Mouse (Mus musculus) hindbrain, embryonic 15.5 days (tissue): ENCODE results near the gene Tbc1d15. TPM values are rescaled to one million over a fixed set of nuclear protein-coding genes. Genes with fewer than 3 reads are reported as not detected.

Experiments
- ATAC-seq: fragments of 200-750 bp; cut with Nextera tagmentation; 2 replicates; pipeline ENCODE4 v1.8.0; 2017; ENCODE audit warnings: low read depth, moderate number of reproducible peaks, moderate TSS enrichment; ENCODE audit not compliant: low FRiP score
- H3K27ac ChIP-seq: fragments of 300-500 bp; sonication (generic); replicated peaks from 2 replicates; pipeline ENCODE4 v1.5.1; 2015; ENCODE audit warnings: mild to moderate bottlenecking, inconsistent platforms
- H3K27me3 ChIP-seq: fragments of 300-500 bp; sonication (generic); 2 replicates; pipeline ENCODE4 v1.6.1; 2015; ENCODE audit warnings: control low read depth, inconsistent platforms
- H3K36me3 ChIP-seq: fragments of 300-500 bp; sonication (generic); 2 replicates; pipeline ENCODE4 v1.6.1; 2015; ENCODE audit warnings: control low read depth, inconsistent platforms
- H3K4me1 ChIP-seq: fragments of 300-500 bp; sonication (generic); replicated peaks from 2 replicates; pipeline ENCODE4 v1.6.1; 2015; ENCODE audit warnings: control low read depth, inconsistent platforms
- H3K4me2 ChIP-seq: fragments of 300-500 bp; sonication (generic); 2 replicates; pipeline ENCODE4 v1.6.1; 2015; ENCODE audit warnings: moderate library complexity, mild to moderate bottlenecking, inconsistent platforms
- H3K4me3 ChIP-seq: fragments of 300-500 bp; sonication (generic); 2 replicates; pipeline ENCODE4 v1.5.1; 2015; ENCODE audit warnings: mild to moderate bottlenecking, inconsistent platforms
- H3K9ac ChIP-seq: fragments of 300-500 bp; sonication (generic); 2 replicates; pipeline ENCODE4 v1.6.1; 2015; ENCODE audit warnings: inconsistent platforms
- H3K9me3 ChIP-seq: fragments of 300-500 bp; sonication (generic); 2 replicates; pipeline ENCODE4 v1.6.1; 2016; ENCODE audit warnings: control low read depth, inconsistent platforms
- WGBS: fragments of 180-500 bp; shearing (Covaris S2); methylation state at CpG from one replicate; pipeline ENCODE4 v1.1.7; 2015; 5-methylcytosine and 5-hydroxymethylcytosine counted together
- polyA plus RNA-seq: library from polyadenylated mRNA; unstranded; fragments of >200 nt; fragmentation: Nextera tagmentation; extraction: Ambion mirVana; gene quantifications from 2 replicates; pipeline ENCODE4 v1.2.1, GENCODE M21; 2015

The Tbc1d15 gene
- polyA plus RNA-seq, 1 experiment from 2014 or later: 26.1 TPM

DNA sequence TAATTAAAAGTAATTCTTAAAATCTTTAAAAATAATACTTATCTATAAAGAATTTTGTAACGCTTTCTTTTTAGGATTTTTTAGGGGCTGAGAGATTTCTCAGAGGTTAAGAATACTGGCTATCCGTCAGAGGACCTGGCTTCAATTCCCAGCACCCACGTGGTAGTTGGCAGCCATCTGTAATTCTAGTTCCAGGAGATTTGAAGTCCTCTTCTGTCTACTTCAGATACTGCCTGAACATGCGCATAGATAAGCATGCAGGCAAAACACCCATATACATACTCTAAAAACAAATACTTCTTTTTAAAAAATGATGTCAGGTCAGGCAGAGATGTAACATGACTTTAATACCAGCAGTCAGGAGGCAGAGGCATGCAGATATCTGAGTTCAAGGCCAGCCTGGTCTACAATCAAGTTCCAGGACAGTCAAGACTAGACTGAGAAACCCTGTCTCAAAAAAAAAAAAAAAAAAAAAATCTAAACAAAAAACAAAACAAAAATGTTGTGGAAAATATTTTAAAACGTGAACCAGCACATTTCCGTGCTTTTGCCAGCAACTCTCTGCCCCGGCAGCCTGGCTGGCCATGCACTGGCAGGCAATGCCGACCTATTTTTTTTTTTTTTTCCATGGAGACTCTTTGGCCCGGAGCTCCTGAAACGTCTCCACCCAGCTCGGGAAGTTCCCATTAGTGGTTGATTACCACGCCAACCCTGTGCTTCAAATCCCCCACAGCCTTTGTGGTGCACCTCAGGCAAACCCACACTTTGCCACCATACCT lies 19.5 kb upstream of the Tbc1d15 start:
- Histone ChIP-seq H3K36me3 (no peaks in the 10 kb centered on the region), H3K4me2 (no peak overlapping the region), H3K9ac (no peak overlapping the region), H3K4me3 (no peak overlapping the region), H3K9me3 (no peaks in the 10 kb centered on the region), H3K4me1 (no peaks in the 10 kb centered on the region), H3K27me3 (no peaks in the 10 kb centered on the region), H3K27ac (no peak overlapping the region)
- 90% methylated on average over 12 of the region's 12 CpGs for WGBS
- ATAC-seq: no peak

DNA sequence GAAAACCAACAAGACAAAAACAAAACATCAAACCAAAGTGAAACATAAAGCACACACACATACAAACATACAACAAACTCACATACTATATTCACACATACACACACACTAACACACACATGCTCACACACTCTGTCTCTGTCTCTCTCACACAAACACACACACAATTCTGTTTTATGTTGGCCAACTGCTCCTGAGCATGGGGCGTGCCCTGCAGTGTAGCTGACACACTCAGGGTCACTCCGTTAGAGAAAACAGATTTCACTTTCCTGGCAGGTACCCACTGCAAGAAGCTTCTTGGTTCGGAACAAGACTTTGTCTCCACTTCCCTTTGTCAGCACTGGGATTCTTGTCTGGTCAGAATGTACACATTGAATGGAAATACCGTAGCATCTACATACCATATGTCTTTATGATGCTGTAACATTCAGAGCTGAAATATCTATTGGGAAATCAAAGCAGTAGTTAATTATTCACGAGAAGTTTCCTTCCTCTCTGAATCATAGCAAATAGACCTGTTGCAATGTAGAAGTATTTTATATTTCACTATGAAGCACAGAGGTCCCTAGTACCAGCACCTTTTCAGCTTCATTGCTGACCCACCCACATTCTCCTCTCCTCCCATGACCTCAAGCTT lies 11.8 kb upstream of the Tbc1d15 start:
- no peak for ATAC-seq
- H3K4me1 ChIP-seq: no peaks in the 10 kb centered on the region
- WGBS: 77% methylated on average over 5 of the region's 5 CpGs
- no peaks in the 10 kb centered on the region for H3K27me3 ChIP-seq
- no peaks in the 10 kb centered on the region for H3K36me3 ChIP-seq
- H3K9ac ChIP-seq: no peak overlapping the region
- H3K9me3 ChIP-seq: no peaks in the 10 kb centered on the region
- H3K4me2 ChIP-seq: no peak overlapping the region
- no peak overlapping the region for H3K4me3 ChIP-seq
- H3K27ac ChIP-seq: no peak overlapping the region

DNA sequence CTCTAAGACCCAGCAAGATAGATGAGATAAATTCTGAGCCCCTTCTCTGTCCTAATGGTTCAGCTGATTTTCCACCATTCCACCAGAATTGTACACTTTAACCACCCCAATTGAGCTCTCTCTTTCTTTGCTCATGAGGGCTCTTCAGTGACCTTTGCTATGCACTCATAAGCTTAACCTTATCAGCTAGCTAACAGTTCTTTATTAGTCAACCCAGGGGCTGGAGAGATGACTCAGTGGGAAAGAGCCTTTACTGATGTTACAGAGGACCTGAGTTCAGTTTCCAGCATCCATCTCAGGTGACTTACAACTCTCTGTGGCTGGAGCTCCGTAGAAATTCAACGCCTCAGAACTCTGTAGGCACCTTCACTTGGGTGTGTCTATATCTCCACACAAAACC lies 11.0 kb upstream of the Tbc1d15 start:
- Histone ChIP-seq H3K36me3 (no peaks in the 10 kb centered on the region), H3K27me3 (no peaks in the 10 kb centered on the region), H3K4me3 (no peak overlapping the region), H3K9me3 (no peaks in the 10 kb centered on the region), H3K4me1 (no peaks in the 10 kb centered on the region), H3K9ac (no peak overlapping the region), H3K4me2 (no peak overlapping the region), H3K27ac (no peak overlapping the region)
- WGBS: 96% methylated on average over 2 of the region's 2 CpGs
- no peak for ATAC-seq

DNA sequence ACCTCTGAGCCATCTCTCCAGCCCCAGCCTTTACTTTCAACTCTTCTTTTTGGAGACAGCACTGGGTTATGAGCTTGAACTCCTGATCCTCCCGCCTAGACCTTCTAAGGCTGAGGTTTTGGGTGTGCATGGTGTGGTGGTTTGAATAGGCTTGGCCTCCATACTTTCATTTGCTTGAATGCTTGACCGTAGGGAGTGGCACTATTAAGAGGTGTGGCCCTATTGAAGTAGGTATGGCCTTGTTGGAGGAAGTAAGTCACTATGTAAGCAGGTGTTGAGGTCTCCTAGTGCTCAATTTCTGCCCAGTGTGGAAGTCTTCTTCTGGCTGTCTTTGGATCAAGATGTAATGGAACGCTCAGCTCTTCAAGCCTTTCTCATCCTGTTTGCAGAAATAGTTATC lies 10.2 kb upstream of the Tbc1d15 start:
- H3K27me3 ChIP-seq: no peaks in the 10 kb centered on the region
- no peak for ATAC-seq
- no peak overlapping the region for H3K4me2 ChIP-seq
- H3K9me3 ChIP-seq: no peaks in the 10 kb centered on the region
- no peaks in the 10 kb centered on the region for H3K36me3 ChIP-seq
- no peak overlapping the region for H3K27ac ChIP-seq
- no peak overlapping the region for H3K4me3 ChIP-seq
- no peak overlapping the region for H3K9ac ChIP-seq
- H3K4me1 ChIP-seq: no peaks in the 10 kb centered on the region
- WGBS: 90% methylated on average over 3 of the region's 3 CpGs

GRCm38 (mm10) chr10:115256162-115256561 lies 4.9 kb upstream of the Tbc1d15 start:
- no peak for ATAC-seq
- H3K36me3 ChIP-seq: no peaks in the 10 kb centered on the region
- 86% methylated on average over 5 of the region's 5 CpGs for WGBS
- no peak overlapping the region for H3K4me3 ChIP-seq
- no peaks in the 10 kb centered on the region for H3K27me3 ChIP-seq
- peaks cover 8% of the 10 kb centered on the region for H3K4me1 ChIP-seq
- no peak overlapping the region for H3K9ac ChIP-seq
- H3K9me3 ChIP-seq: no peaks in the 10 kb centered on the region
- no peak overlapping the region for H3K4me2 ChIP-seq
- no peak overlapping the region for H3K27ac ChIP-seq

GRCm38 (mm10) chr10:115253521-115253920 lies 2.3 kb upstream of the Tbc1d15 start:
- 85% methylated on average over 3 of the region's 3 CpGs for WGBS
- Histone ChIP-seq H3K27me3 (no peaks in the 10 kb centered on the region), H3K4me3 (no peak overlapping the region), H3K9ac (no peak overlapping the region), H3K9me3 (no peaks in the 10 kb centered on the region), H3K27ac (no peak overlapping the region), H3K4me1 (peaks cover 17% of the 10 kb centered on the region), H3K36me3 (no peaks in the 10 kb centered on the region), H3K4me2 (no peak overlapping the region)
- ATAC-seq: no peak

GRCm38 (mm10) chr10:115252321-115252757 lies 1.1 kb upstream of the Tbc1d15 start:
- ATAC-seq: no peak
- peak overlapping the region; percentile 74 for H3K4me2 ChIP-seq
- 17% methylated on average over 10 of the region's 10 CpGs for WGBS
- H3K9me3 ChIP-seq: no peaks in the 10 kb centered on the region
- no peaks in the 10 kb centered on the region for H3K36me3 ChIP-seq
- H3K27ac ChIP-seq: no peak overlapping the region
- H3K4me1 ChIP-seq: peaks cover 24% of the 10 kb centered on the region
- no peaks in the 10 kb centered on the region for H3K27me3 ChIP-seq
- peak overlapping the region; percentile 43 for H3K9ac ChIP-seq
- peak overlapping the region; percentile 80 for H3K4me3 ChIP-seq

DNA sequence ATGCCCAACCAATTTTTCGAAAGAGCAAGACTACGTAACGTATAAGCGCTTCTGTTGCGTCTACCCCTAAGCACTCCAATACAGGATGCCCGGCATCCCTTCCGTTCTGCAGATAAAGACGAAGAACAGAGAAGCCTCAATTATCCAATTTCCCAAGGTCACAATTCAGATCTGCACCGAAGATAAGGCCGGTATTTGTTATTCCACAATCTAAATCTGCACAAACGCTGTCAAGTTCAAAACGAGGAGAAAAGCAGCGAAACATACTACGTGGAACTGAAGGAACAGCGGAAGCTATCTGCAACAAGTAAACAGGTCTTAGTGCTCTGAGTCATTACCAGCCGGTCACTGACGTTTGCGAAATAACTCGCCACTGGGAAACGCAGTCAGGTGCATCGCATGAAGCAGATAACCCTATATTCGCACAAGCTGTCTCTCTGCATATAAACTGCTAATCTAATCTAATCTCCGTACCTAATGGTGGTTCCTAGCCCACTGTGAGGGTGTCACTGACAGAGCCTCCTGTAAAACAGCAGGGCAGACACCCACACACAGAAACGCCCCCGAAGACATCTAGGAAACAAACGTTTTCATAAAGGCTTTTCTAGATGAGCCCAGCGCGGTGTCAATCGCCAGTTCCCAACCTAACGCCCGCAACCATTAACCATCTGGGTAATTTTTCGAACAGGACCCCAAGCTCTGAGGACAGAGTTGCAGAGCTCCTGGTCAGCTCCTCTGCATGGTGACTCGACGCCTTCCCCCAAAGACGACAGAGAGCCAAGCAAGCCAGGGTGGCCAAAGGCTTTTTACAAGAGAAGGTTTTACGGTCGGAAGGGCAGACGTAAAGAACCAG lies 806 bp downstream of the Tbc1d15 start:
- Histone ChIP-seq H3K4me2 (peak overlapping the region; percentile 74), H3K36me3 (no peaks in the 10 kb centered on the region), H3K27me3 (no peaks in the 10 kb centered on the region), H3K4me3 (peak overlapping the region; percentile 80), H3K4me1 (peaks cover 24% of the 10 kb centered on the region), H3K27ac (peak overlapping the region; percentile 64; the same call in 1 of the 2 replicates), H3K9me3 (no peaks in the 10 kb centered on the region), H3K9ac (peak overlapping the region; percentile 73)
- ATAC-seq: no peak
- WGBS: 35% methylated on average over 37 of the region's 38 CpGs

DNA sequence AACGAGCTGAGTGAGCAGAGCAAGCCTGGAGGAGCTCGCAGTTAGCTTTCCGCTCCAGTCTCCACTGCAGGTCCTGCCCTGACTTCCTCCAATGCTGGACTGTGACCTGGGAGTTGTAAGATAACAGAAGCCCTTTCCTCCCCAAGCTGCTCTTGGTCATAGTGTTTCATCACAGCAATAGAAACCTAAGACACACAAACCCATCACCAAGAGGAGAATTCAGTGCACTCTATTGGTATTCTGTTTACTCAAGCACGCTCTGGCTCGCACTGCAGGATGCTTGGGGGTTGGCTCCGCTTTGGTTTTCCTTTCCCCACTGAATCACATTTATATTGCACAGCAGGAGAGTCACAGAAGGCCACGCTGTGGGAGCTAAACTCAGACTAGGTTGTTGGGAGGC lies 3.2 kb downstream of the Tbc1d15 start:
- H3K36me3 ChIP-seq: no peaks in the 10 kb centered on the region
- no peak overlapping the region for H3K4me3 ChIP-seq
- no peaks in the 10 kb centered on the region for H3K27me3 ChIP-seq
- WGBS: 31% methylated on average over 7 of the region's 7 CpGs
- H3K27ac ChIP-seq: no peak overlapping the region
- H3K9ac ChIP-seq: no peak overlapping the region
- no peaks in the 10 kb centered on the region for H3K9me3 ChIP-seq
- H3K4me2 ChIP-seq: 0 out of 2 replicates have a peak overlapping the region, but pooled peaks have one; percentile 4
- H3K4me1 ChIP-seq: peaks cover 24% of the 10 kb centered on the region
- ATAC-seq: no peak

DNA sequence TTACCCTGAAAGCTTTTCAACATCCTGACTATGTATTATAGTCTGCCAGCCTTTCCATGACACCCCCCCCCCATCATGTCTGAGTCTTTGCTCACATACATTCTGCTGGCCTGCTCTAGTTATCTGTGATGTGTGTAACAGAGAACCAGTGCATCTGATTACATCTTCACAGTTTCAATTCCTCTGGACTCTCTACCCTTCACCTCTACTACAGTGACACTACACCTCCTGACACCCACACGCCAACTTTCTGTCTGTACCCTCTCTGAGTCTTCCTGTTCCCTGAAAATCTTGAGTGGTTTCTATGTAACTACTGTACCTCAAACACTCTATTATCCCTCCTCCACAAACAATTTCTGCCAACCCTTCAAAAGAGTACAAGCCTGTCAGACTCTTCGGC lies 5.8 kb downstream of the Tbc1d15 start:
- no peak overlapping the region for H3K27ac ChIP-seq
- H3K4me2 ChIP-seq: no peak overlapping the region
- no peak for ATAC-seq
- no peak overlapping the region for H3K9ac ChIP-seq
- no peaks in the 10 kb centered on the region for H3K9me3 ChIP-seq
- H3K36me3 ChIP-seq: no peaks in the 10 kb centered on the region
- no peaks in the 10 kb centered on the region for H3K27me3 ChIP-seq
- H3K4me3 ChIP-seq: no peak overlapping the region
- peaks cover 16% of the 10 kb centered on the region for H3K4me1 ChIP-seq
- 97% methylated on average over 2 of the region's 2 CpGs for WGBS

DNA sequence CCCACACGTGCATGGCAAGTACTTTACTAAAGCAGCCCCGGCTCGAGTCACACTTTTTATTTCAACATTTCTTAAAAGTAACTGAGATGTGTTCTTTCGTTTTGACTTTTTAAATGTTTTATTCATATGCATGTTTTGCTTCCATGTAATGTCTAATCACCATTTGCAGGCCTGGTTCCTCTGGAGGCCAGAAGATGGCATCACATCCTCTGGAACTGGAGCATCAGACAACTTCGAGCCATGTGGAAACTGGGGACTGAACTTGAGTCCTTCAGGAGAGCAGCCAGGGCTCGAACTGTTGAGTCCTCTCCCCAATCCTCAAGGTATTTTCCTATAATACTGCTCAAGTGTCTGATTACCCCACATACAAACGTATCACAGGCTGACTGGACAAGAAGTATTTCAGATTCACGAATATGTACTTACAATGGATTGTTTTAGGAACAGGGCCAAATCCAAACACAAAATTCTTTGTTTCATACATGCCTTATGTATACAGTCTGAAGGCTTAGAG lies 10.1 kb downstream of the Tbc1d15 start:
- WGBS: 86% methylated on average over 8 of the region's 8 CpGs
- Histone ChIP-seq H3K4me1 (no peaks in the 10 kb centered on the region), H3K27me3 (no peaks in the 10 kb centered on the region), H3K4me2 (no peak overlapping the region), H3K9me3 (no peaks in the 10 kb centered on the region), H3K36me3 (peaks cover 27% of the 10 kb centered on the region), H3K27ac (no peak overlapping the region), H3K4me3 (no peak overlapping the region), H3K9ac (no peak overlapping the region)
- ATAC-seq: no peak

DNA sequence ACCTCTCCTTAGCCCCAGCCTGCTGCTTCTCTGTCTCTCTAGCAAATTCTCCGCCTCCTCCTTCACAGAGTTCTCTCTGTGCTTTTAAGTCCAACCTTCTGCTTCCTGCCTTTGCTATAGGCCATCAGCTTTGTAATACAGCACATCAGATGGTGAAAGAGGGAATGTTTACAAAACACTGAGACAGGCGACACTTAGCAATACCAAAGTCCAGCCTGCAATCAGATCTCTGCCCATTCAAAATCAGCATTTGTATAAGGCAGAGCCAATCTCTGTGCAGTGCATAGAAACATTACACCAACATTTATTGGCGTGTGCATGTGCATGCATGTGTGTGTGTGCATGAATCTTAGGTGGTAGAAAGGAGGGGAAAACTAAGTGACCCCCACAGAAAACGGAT lies 13.3 kb downstream of the Tbc1d15 start:
- H3K9me3 ChIP-seq: no peaks in the 10 kb centered on the region
- no peak overlapping the region for H3K4me2 ChIP-seq
- H3K4me1 ChIP-seq: no peaks in the 10 kb centered on the region
- no peak overlapping the region for H3K9ac ChIP-seq
- no peak overlapping the region for H3K27ac ChIP-seq
- no peak overlapping the region for H3K4me3 ChIP-seq
- 94% methylated on average over 4 of the region's 4 CpGs for WGBS
- H3K27me3 ChIP-seq: no peaks in the 10 kb centered on the region
- H3K36me3 ChIP-seq: peaks cover 31% of the 10 kb centered on the region
- no peak for ATAC-seq
